Mouse (Mus musculus) liver, postnatal 0 days (tissue): ENCODE results near the gene Slc3a2.

Experiments
- CTCF ChIP-seq: sonication (generic); IDR thresholded peaks from 2 replicates; pipeline ENCODE4 v1.5.1; 2016; ENCODE audit warnings: antibody characterized with exemption, low read depth
- EP300 ChIP-seq: IDR thresholded peaks from 2 replicates; pipeline ENCODE4 v1.6.1; 2016; ENCODE audit warnings: antibody characterized with exemption, low read depth, mild to moderate bottlenecking

DNA sequence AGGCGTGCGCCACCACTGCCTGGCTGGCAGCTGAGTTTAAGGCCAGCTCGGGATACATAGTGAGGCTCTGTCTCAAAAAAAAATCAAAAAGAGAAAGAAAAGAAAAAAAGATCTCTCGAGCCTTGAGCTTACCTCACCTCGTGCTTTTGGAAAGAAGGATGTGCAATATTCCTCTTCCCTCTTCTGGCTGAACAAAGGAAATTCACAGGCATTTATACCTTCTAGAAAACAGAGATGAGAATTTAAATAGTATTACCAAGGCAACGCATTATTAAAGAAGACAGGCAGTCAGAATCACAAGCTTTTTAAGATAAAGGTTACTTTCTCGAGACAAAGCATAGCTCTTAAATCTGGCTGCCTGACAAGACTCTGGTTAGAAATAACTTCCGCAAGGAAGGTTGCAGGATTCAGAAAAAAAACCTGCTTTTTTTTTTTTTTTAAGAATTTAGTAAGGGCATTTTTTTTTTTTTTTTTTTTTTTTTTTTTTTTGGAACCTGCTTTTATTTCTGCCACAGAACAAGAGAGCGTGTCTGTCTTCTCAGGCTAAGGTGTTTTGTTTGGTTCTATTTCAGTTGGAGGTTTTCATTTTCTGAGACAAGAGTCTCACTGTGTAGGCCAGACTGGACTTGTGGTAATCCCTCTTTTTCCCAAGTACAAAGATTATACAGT, 31.2 kb downstream of the Slc3a2 start:
- no peak for TF ChIP-seq CTCF
- no peak for TF ChIP-seq EP300
